ENCODE assay signal across 10 mouse cellular contexts in genomic region chr13:59059118-59059517, GRCm38 (mm10).
"Had no signal": no experiment of that assay in that cellular context is flagged by ENCODE, and none has a peak within 500 bp of the region (broad histone marks: within the 10 kb centered on the region; RNA-seq: fewer than 3 reads in every experiment).

No protein-coding gene starts in this region.

- H3K9me3 ChIP-seq: kidney, embryonic 15.5 days; limb, embryonic 15.5 days; liver, embryonic 12.5 days; midbrain, embryonic 10.5 days; neural tube, embryonic 15.5 days had no signal

- H3K4me3 ChIP-seq: kidney, embryonic 15.5 days; limb, embryonic 15.5 days; liver, embryonic 12.5 days; midbrain, embryonic 10.5 days; myocyte; neural tube, embryonic 15.5 days had no signal

- DNase-seq: kidney, adult 18-20 months; kidney, postnatal 14 days; midbrain, embryonic 14.5 days; thymus, postnatal 36 days had no signal

- H3K27ac ChIP-seq: kidney, embryonic 15.5 days; limb, embryonic 15.5 days; liver, embryonic 12.5 days; midbrain, embryonic 10.5 days; neural tube, embryonic 15.5 days had no signal

- H3K9ac ChIP-seq: kidney, embryonic 15.5 days; limb, embryonic 15.5 days; liver, embryonic 12.5 days; neural tube, embryonic 15.5 days had no signal

- ATAC-seq: liver, embryonic 12.5 days had no signal

- H3K4me2 ChIP-seq: kidney, embryonic 15.5 days; limb, embryonic 15.5 days; liver, embryonic 12.5 days; neural tube, embryonic 15.5 days had no signal

- H3K4me1 ChIP-seq: limb, embryonic 15.5 days; liver, embryonic 12.5 days; neural tube, embryonic 15.5 days had no signal

- H3K27me3 ChIP-seq: kidney, embryonic 15.5 days; limb, embryonic 15.5 days; neural tube, embryonic 15.5 days had no signal

- H3K36me3 ChIP-seq: kidney, embryonic 15.5 days; limb, embryonic 15.5 days; liver, embryonic 12.5 days; midbrain, embryonic 10.5 days had no signal
